Mouse (Mus musculus): Measurements from ENCODE around the gene Sorcs3. TPM values are rescaled to one million over a fixed set of nuclear protein-coding genes. Genes with fewer than 3 reads are reported as not detected.

The Sorcs3 gene
- polyA plus RNA-seq, 1 experiment from 2014 or later = 0.94 TPM

GRCm38 (mm10) chr19:48546133-48546448, 340.3 kb downstream of the Sorcs3 start:
- no peak for DNase-seq (ENCODE audit: low spot score)
- ATAC-seq (replicated peaks; ENCODE audit: insufficient number of reproducible peaks, low FRiP score, low TSS enrichment, low read depth) = no peak
- 90% methylated on average over 2 of the region's 2 CpGs for WGBS
- no peaks in the 10 kb centered on the region for H3K4me1 ChIP-seq (ENCODE audit: control insufficient read depth, insufficient read depth, low read length)
- H3K4me3 ChIP-seq (ENCODE audit: low read depth, low read length) = no peak overlapping the region
- no peak overlapping the region for H3K4me2 ChIP-seq (ENCODE audit: low read depth, low read length)
- H3K36me3 ChIP-seq (replicated peaks; ENCODE audit: control insufficient read depth, insufficient read depth, low read depth, low read length) = no peaks in the 10 kb centered on the region
- no peak overlapping the region for H3K9ac ChIP-seq (replicated peaks; ENCODE audit: low read length)
- H3K27me3 ChIP-seq (ENCODE audit: control insufficient read depth, insufficient read depth, low read length) = no peaks in the 10 kb centered on the region
- no peak overlapping the region for H3K27ac ChIP-seq (replicated peaks; ENCODE audit: low read depth, low read length)
- no peaks in the 10 kb centered on the region for H3K9me3 ChIP-seq (replicated peaks; ENCODE audit: control insufficient read depth, low read length)

GRCm38 (mm10) chr19:48548143-48548881, 342.5 kb downstream of the Sorcs3 start:
- Histone ChIP-seq H3K9me3 (replicated peaks; ENCODE audit: control insufficient read depth, low read length) (no peaks in the 10 kb centered on the region), H3K36me3 (replicated peaks; ENCODE audit: control insufficient read depth, insufficient read depth, low read depth, low read length) (no peaks in the 10 kb centered on the region), H3K4me3 (ENCODE audit: low read depth, low read length) (no peak overlapping the region), H3K9ac (replicated peaks; ENCODE audit: low read length) (no peak overlapping the region), H3K27me3 (ENCODE audit: control insufficient read depth, insufficient read depth, low read length) (no peaks in the 10 kb centered on the region), H3K4me1 (ENCODE audit: control insufficient read depth, insufficient read depth, low read length) (no peaks in the 10 kb centered on the region), H3K27ac (replicated peaks; ENCODE audit: low read depth, low read length) (no peak overlapping the region), H3K4me2 (ENCODE audit: low read depth, low read length) (no peak overlapping the region)
- 13% methylated on average over 9 of the region's 9 CpGs for WGBS
- ATAC-seq (replicated peaks; ENCODE audit: insufficient number of reproducible peaks, low FRiP score, low TSS enrichment, low read depth) = no peak
- DNase-seq (ENCODE audit: low spot score) = peak; percentile 23

DNA sequence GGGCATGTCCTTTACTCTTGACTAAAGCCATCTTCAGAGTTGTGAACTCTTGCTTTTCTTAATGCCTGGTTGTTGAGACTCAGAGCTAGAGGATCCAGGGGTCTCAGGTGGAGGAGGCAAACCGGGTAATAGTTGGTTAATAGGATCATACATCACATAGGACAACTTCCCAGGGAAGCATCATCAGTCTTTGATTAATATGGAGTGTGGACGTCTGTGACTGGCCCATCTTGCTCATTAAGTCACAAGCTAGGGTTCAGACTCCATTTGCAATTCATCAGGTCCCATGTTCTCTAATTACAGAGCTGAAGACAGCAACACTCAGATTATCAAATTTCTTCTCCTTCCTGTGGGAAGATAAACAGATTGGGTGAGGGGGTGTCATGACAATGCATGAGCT, 353.6 kb downstream of the Sorcs3 start:
- Histone ChIP-seq H3K27me3 (ENCODE audit: control insufficient read depth, insufficient read depth, low read length) (no peaks in the 10 kb centered on the region), H3K27ac (replicated peaks; ENCODE audit: low read depth, low read length) (no peak overlapping the region), H3K9ac (replicated peaks; ENCODE audit: low read length) (no peak overlapping the region), H3K36me3 (replicated peaks; ENCODE audit: control insufficient read depth, insufficient read depth, low read depth, low read length) (no peaks in the 10 kb centered on the region), H3K4me2 (ENCODE audit: low read depth, low read length) (no peak overlapping the region), H3K9me3 (replicated peaks; ENCODE audit: control insufficient read depth, low read length) (no peaks in the 10 kb centered on the region), H3K4me3 (ENCODE audit: low read depth, low read length) (no peak overlapping the region), H3K4me1 (ENCODE audit: control insufficient read depth, insufficient read depth, low read length) (no peaks in the 10 kb centered on the region)
- ATAC-seq (replicated peaks; ENCODE audit: insufficient number of reproducible peaks, low FRiP score, low TSS enrichment, low read depth) (no peak), DNase-seq (ENCODE audit: low spot score) (no peak)
- WGBS = 81% methylated on average over 2 of the region's 2 CpGs

GRCm38 (mm10) chr19:48575736-48576135, 369.9 kb downstream of the Sorcs3 start:
- Histone ChIP-seq H3K4me3 (ENCODE audit: low read depth, low read length) (no peak overlapping the region), H3K27me3 (ENCODE audit: control insufficient read depth, insufficient read depth, low read length) (no peaks in the 10 kb centered on the region), H3K27ac (replicated peaks; ENCODE audit: low read depth, low read length) (no peak overlapping the region), H3K9me3 (replicated peaks; ENCODE audit: control insufficient read depth, low read length) (no peaks in the 10 kb centered on the region), H3K9ac (replicated peaks; ENCODE audit: low read length) (no peak overlapping the region), H3K4me1 (ENCODE audit: control insufficient read depth, insufficient read depth, low read length) (no peaks in the 10 kb centered on the region), H3K36me3 (replicated peaks; ENCODE audit: control insufficient read depth, insufficient read depth, low read depth, low read length) (no peaks in the 10 kb centered on the region), H3K4me2 (ENCODE audit: low read depth, low read length) (no peak overlapping the region)
- 81% methylated on average over 1 of the region's 1 CpGs for WGBS
- no peak for DNase-seq (ENCODE audit: low spot score)
- ATAC-seq (replicated peaks; ENCODE audit: insufficient number of reproducible peaks, low FRiP score, low TSS enrichment, low read depth) = no peak

DNA sequence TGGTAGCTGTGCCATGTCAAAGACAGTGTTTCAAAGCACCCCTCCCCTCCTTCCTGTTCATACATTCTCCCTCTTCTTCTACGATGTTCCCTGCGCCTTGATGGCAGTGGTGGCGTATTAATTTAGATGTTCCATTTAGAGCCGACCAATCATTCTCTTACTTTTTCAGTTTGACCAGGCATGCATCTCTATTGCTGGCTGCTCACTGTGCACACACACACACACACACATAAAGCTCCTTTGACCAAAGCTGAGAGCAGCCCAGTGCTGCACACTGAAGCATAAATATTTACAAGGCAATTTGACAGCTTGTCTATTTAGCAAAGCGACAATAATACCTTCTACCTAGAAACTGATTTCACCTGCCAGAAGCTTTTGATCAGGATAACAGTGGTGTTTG, 371.3 kb downstream of the Sorcs3 start:
- Histone ChIP-seq H3K27me3 (ENCODE audit: control insufficient read depth, insufficient read depth, low read length) (no peaks in the 10 kb centered on the region), H3K4me1 (ENCODE audit: control insufficient read depth, insufficient read depth, low read length) (no peaks in the 10 kb centered on the region), H3K27ac (replicated peaks; ENCODE audit: low read depth, low read length) (no peak overlapping the region), H3K9ac (replicated peaks; ENCODE audit: low read length) (no peak overlapping the region), H3K9me3 (replicated peaks; ENCODE audit: control insufficient read depth, low read length) (no peaks in the 10 kb centered on the region), H3K4me3 (ENCODE audit: low read depth, low read length) (no peak overlapping the region), H3K4me2 (ENCODE audit: low read depth, low read length) (no peak overlapping the region), H3K36me3 (replicated peaks; ENCODE audit: control insufficient read depth, insufficient read depth, low read depth, low read length) (no peaks in the 10 kb centered on the region)
- no peak for ATAC-seq (replicated peaks; ENCODE audit: insufficient number of reproducible peaks, low FRiP score, low TSS enrichment, low read depth)
- WGBS = 85% methylated on average over 5 of the region's 5 CpGs
- no peak for DNase-seq (ENCODE audit: low spot score)

GRCm38 (mm10) chr19:48584938-48585560, 379.2 kb downstream of the Sorcs3 start:
- Histone ChIP-seq H3K4me2 (ENCODE audit: low read depth, low read length) (no peak overlapping the region), H3K4me3 (ENCODE audit: low read depth, low read length) (no peak overlapping the region), H3K36me3 (replicated peaks; ENCODE audit: control insufficient read depth, insufficient read depth, low read depth, low read length) (no peaks in the 10 kb centered on the region), H3K4me1 (ENCODE audit: control insufficient read depth, insufficient read depth, low read length) (no peaks in the 10 kb centered on the region), H3K9ac (replicated peaks; ENCODE audit: low read length) (no peak overlapping the region), H3K9me3 (replicated peaks; ENCODE audit: control insufficient read depth, low read length) (no peaks in the 10 kb centered on the region), H3K27ac (replicated peaks; ENCODE audit: low read depth, low read length) (no peak overlapping the region), H3K27me3 (ENCODE audit: control insufficient read depth, insufficient read depth, low read length) (no peaks in the 10 kb centered on the region)
- ATAC-seq (replicated peaks; ENCODE audit: insufficient number of reproducible peaks, low FRiP score, low TSS enrichment, low read depth) (no peak), DNase-seq (ENCODE audit: low spot score) (no peak)
- WGBS = 81% methylated on average over 8 of the region's 8 CpGs

- ATAC-seq (replicated peaks; ENCODE audit: insufficient number of reproducible peaks, low FRiP score, low TSS enrichment, low read depth) (no peak), DNase-seq (ENCODE audit: low spot score) (no peak)
- no peak overlapping the region for H3K4me2 ChIP-seq (ENCODE audit: low read depth, low read length)
- no peaks in the 10 kb centered on the region for H3K36me3 ChIP-seq (replicated peaks; ENCODE audit: control insufficient read depth, insufficient read depth, low read depth, low read length)
- no peaks in the 10 kb centered on the region for H3K27me3 ChIP-seq (ENCODE audit: control insufficient read depth, insufficient read depth, low read length)
- H3K4me1 ChIP-seq (ENCODE audit: control insufficient read depth, insufficient read depth, low read length) = no peaks in the 10 kb centered on the region
- no peak overlapping the region for H3K27ac ChIP-seq (replicated peaks; ENCODE audit: low read depth, low read length)
- H3K9me3 ChIP-seq (replicated peaks; ENCODE audit: control insufficient read depth, low read length) = no peaks in the 10 kb centered on the region
- no peak overlapping the region for H3K9ac ChIP-seq (replicated peaks; ENCODE audit: low read length)
- no peak overlapping the region for H3K4me3 ChIP-seq (ENCODE audit: low read depth, low read length)
- 58% methylated on average over 1 of the region's 1 CpGs for WGBS
Observed at GRCm38 (mm10) chr19:48616951-48617350, 411.1 kb downstream of the Sorcs3 start.

GRCm38 (mm10) chr19:48630671-48631327, 425.0 kb downstream of the Sorcs3 start:
- Histone ChIP-seq H3K4me3 (ENCODE audit: low read depth, low read length) (no peak overlapping the region), H3K4me2 (ENCODE audit: low read depth, low read length) (no peak overlapping the region), H3K36me3 (replicated peaks; ENCODE audit: control insufficient read depth, insufficient read depth, low read depth, low read length) (no peaks in the 10 kb centered on the region), H3K9ac (replicated peaks; ENCODE audit: low read length) (no peak overlapping the region), H3K27me3 (ENCODE audit: control insufficient read depth, insufficient read depth, low read length) (no peaks in the 10 kb centered on the region), H3K9me3 (replicated peaks; ENCODE audit: control insufficient read depth, low read length) (no peaks in the 10 kb centered on the region), H3K4me1 (ENCODE audit: control insufficient read depth, insufficient read depth, low read length) (no peaks in the 10 kb centered on the region), H3K27ac (replicated peaks; ENCODE audit: low read depth, low read length) (no peak overlapping the region)
- ATAC-seq (replicated peaks; ENCODE audit: insufficient number of reproducible peaks, low FRiP score, low TSS enrichment, low read depth) (0 out of 2 replicates have a peak, but pooled peaks have one; percentile 29), DNase-seq (ENCODE audit: low spot score) (no peak)
- WGBS = 41% methylated on average over 6 of the region's 6 CpGs

All from embryonic facial prominence, embryonic 11.5 days (tissue).